8 mouse cellular contexts compared by ENCODE assay signal in genomic region chr1:136415756-136416126, GRCm38 (mm10). TPM values are rescaled to one million over a fixed set of nuclear protein-coding genes. Genes with fewer than 3 reads are reported as not detected.
A peak's percentile ranks its signal among the peaks of the same experiment; 100 is the strongest.
DNase-seq lines count a peak whose midpoint lies in the region; ATAC-seq and TF ChIP-seq lines count a peak whose summit lies in the region.

No protein-coding gene starts in this region.

- no peak for DNase-seq in gastrocnemius, adult 2 months
- DNase-seq in gastrocnemius, adult 18-20 months (ENCODE audit: low spot score), result no peak
- DNase-seq in spleen, adult 2 months (ENCODE audit: low read depth in 1 of 2, low spot score in 2 of 2), result no peak
- no peak for DNase-seq in spleen, postnatal 36 days (ENCODE audit: low spot score in 2 of 2)
- no peak for DNase-seq in liver, embryonic 13.5 days
- DNase-seq in right cerebral cortex, postnatal 14 days, result no peak
- no peak for DNase-seq in gastrocnemius, postnatal 10 days
- DNase-seq in adrenal gland, adult 2 months, result no peak

- no peaks in the 10 kb centered on the region; the same call in 1 of the 2 replicates for H3K4me1 ChIP-seq in spleen, adult 2 months (ENCODE audit: control insufficient read depth, insufficient read depth, insufficient read length)
- peaks cover 16% of the 10 kb centered on the region for H3K4me1 ChIP-seq in liver, embryonic 13.5 days (replicated peaks)

- peak overlapping the region; percentile 87 for H3K4me3 ChIP-seq in gastrocnemius, adult 2 months
- peak overlapping the region; percentile 97 for H3K4me3 ChIP-seq in spleen, adult 2 months (ENCODE audit: extremely low read depth, insufficient read depth, insufficient read length)
- H3K4me3 ChIP-seq in liver, embryonic 13.5 days (replicated peaks), result peak overlapping the region; percentile 77

- no peak for TF ChIP-seq POLR2A in spleen, adult 2 months (IDR thresholded peaks at IDR 0.05; ENCODE audit: low read depth, low read length)

- no peaks in the 10 kb centered on the region for H3K27me3 ChIP-seq in spleen, adult 2 months (ENCODE audit: control insufficient read depth, insufficient read depth, low read length)
- H3K27me3 ChIP-seq in liver, embryonic 13.5 days, result no peaks in the 10 kb centered on the region

- no peak for ATAC-seq in liver, embryonic 13.5 days (ENCODE audit: low read depth)

- no peaks in the 10 kb centered on the region for H3K9me3 ChIP-seq in liver, embryonic 13.5 days (replicated peaks)

- H3K4me2 ChIP-seq in liver, embryonic 13.5 days, result peak overlapping the region; percentile 72

- peak overlapping the region; percentile 99 for H3K27ac ChIP-seq in gastrocnemius, adult 2 months
- no peak overlapping the region for H3K27ac ChIP-seq in spleen, adult 2 months (ENCODE audit: insufficient read depth, low read length)
- H3K27ac ChIP-seq in liver, embryonic 13.5 days, result peak overlapping the region; percentile 98

- H3K9ac ChIP-seq in liver, embryonic 13.5 days, result peak overlapping the region; percentile 57; the same call in 1 of the 2 replicates

- 48% methylated on average over 2 of the region's 2 CpGs for WGBS in spleen, adult 2 months
- 46% methylated on average over 2 of the region's 2 CpGs for WGBS in liver, embryonic 13.5 days (ENCODE audit: insufficient replicate concordance)

- intact Hi-C loops in gastrocnemius, adult 2 months (cut with DNase I), result loop anchor here (2.0 kb wide), 1 partner anchor 71 kb away; no protein-coding TSS in a partner anchor

- TF ChIP-seq CTCF in gastrocnemius, adult 2 months (IDR thresholded peaks at IDR 0.05), result no peak
- no peak for TF ChIP-seq CTCF in spleen, adult 2 months (IDR thresholded peaks at IDR 0.05; ENCODE audit: extremely low read depth, insufficient read depth, insufficient read length, insufficient replicate concordance)

- H3K36me3 ChIP-seq in spleen, adult 2 months (ENCODE audit: control insufficient read depth, insufficient read depth, low read length), result no peaks in the 10 kb centered on the region
- peaks cover 6% of the 10 kb centered on the region; the same call in 1 of the 2 replicates for H3K36me3 ChIP-seq in liver, embryonic 13.5 days

RNA-seq across cellular contexts. Expression of gene Ddx59, which starts 0.7 kb away (rescaled TPM):
- 10 to 100 TPM; 19.3 to 19.6 TPM for total RNA-seq in gastrocnemius, adult 2 months (2021)
- 10 to 100 TPM; 20.0 to 20.7 TPM for total RNA-seq in gastrocnemius, adult 18-20 months (2021)
- 1.9 and 2.5 TPM in 2 replicates for polyA plus RNA-seq in spleen, adult 2 months (2012; rRNA removed)
- polyA plus RNA-seq in liver, embryonic 13.5 days (2015; fragmentation: Nextera tagmentation; extraction: Ambion mirVana), result 7.2 and 7.6 TPM in 2 replicates
- total RNA-seq in gastrocnemius, postnatal 10 days (2021), result 10 to 100 TPM; 15.2 to 15.4 TPM
- 10 to 100 TPM; 13.6 to 14.0 TPM for total RNA-seq in adrenal gland, adult 2 months (2021)
- polyA plus RNA-seq in adrenal gland, adult 2 months (2012; rRNA removed), result 0.90 and 1.3 TPM in 2 replicates

RNA-seq across cellular contexts. Expression of gene Kif14, which starts 50.4 kb away (rescaled TPM):
- total RNA-seq in gastrocnemius, adult 2 months (2021), result under 1 TPM in 1 of 2 experiments, not detected in 1; 0.08 TPM
- under 1 TPM; 0.02 to 0.09 TPM for total RNA-seq in gastrocnemius, adult 18-20 months (2021)
- polyA plus RNA-seq in spleen, adult 2 months (2012; rRNA removed), result 0.50 and 0.58 TPM in 2 replicates
- polyA plus RNA-seq in liver, embryonic 13.5 days (2015; fragmentation: Nextera tagmentation; extraction: Ambion mirVana), result 4.8 and 6.7 TPM in 2 replicates
- 1 to 10 TPM; 1.7 to 2.6 TPM for total RNA-seq in gastrocnemius, postnatal 10 days (2021)
- under 1 TPM; 0.28 to 0.52 TPM for total RNA-seq in adrenal gland, adult 2 months (2021)
- polyA plus RNA-seq in adrenal gland, adult 2 months (2012; rRNA removed), result 0.03 and 0.06 TPM in 2 replicates
